Mouse (Mus musculus) G1E (cell line): ENCODE measurements around the gene Tet3.

Source experiments
- CTCF ChIP-seq: IDR thresholded peaks from 2 replicates; pipeline ENCODE4 v1.5.1; 2012; ENCODE audit warnings: low read depth, low read length, inconsistent platforms, mixed read lengths
- GATA1 ChIP-seq: IDR thresholded peaks from 2 replicates; pipeline ENCODE4 v1.6.1; 2012; ENCODE audit warnings: borderline replicate concordance, low read length, inconsistent platforms, mixed read lengths
- GATA2 ChIP-seq: IDR thresholded peaks from 2 replicates; pipeline ENCODE4 v1.6.1; 2012; ENCODE audit warnings: low read depth, low read length, inconsistent platforms, borderline replicate concordance
- POLR2AphosphoS5 ChIP-seq: IDR thresholded peaks from 2 replicates; pipeline ENCODE4 v1.6.1; 2012; ENCODE audit warnings: low read depth, low read length, inconsistent platforms; ENCODE audit not compliant: insufficient replicate concordance
- TAL1 ChIP-seq: conservative IDR thresholded peaks from 2 replicates; pipeline ENCODE4 v1.6.1; 2012; ENCODE audit warnings: low read depth, low read length, inconsistent platforms, mixed read lengths

DNA sequence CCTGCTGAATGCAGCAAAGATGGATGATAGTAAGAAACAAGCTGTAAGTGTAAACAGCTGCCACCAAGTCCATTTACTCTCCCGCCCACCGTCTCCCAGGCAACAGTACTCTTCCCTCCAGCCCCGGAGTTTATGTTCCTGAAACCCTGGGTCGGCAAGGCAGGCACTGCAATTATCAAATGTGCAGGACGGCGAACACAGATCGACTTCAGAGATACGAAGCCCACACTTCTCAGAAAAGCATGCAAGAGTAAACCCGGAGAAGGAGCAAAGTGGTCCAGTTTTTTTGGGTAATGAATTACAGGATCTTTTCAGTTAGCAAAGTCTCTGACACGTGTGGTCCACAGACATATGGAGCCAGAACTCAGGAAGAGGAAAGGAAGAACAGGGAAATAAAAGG, 142.9 kb downstream of the Tet3 start:
- TF ChIP-seq CTCF (no peak), GATA2 (no peak), POLR2AphosphoS5 (no peak), TAL1 (no peak), GATA1 (no peak)
